Mouse (Mus musculus): ENCODE results near the gene Ppdpf. TPM values are rescaled to one million over a fixed set of nuclear protein-coding genes. Genes with fewer than 3 reads are reported as not detected.

Gene Ppdpf
- polyA plus RNA-seq, 1 experiment from 2014 or later = 402 TPM

GRCm38 (mm10) chr2:181234680-181235079 is 47.6 kb downstream of the Ppdpf start:
- DNase-seq (ENCODE audit: low spot score) = no peak
- no peaks in the 10 kb centered on the region for H3K36me3 ChIP-seq (ENCODE audit: control insufficient read depth, insufficient read depth, low read length)
- H3K4me1 ChIP-seq (ENCODE audit: control insufficient read depth, insufficient read depth, low read length) = no peaks in the 10 kb centered on the region
- H3K4me2 ChIP-seq (ENCODE audit: low read depth) = no peak overlapping the region
- no peak for ATAC-seq (ENCODE audit: insufficient read depth, low FRiP score, low TSS enrichment)
- H3K9ac ChIP-seq (ENCODE audit: low read length) = no peak overlapping the region
- WGBS = 91% methylated on average over 11 of the region's 11 CpGs
- no peaks in the 10 kb centered on the region for H3K27me3 ChIP-seq (ENCODE audit: control insufficient read depth, insufficient read depth, low read length)
- H3K4me3 ChIP-seq (ENCODE audit: low read depth, low read length) = no peak overlapping the region
- H3K27ac ChIP-seq (ENCODE audit: low read depth, low read length) = no peak overlapping the region
- no peaks in the 10 kb centered on the region for H3K9me3 ChIP-seq (ENCODE audit: control insufficient read depth, low read length)

DNA sequence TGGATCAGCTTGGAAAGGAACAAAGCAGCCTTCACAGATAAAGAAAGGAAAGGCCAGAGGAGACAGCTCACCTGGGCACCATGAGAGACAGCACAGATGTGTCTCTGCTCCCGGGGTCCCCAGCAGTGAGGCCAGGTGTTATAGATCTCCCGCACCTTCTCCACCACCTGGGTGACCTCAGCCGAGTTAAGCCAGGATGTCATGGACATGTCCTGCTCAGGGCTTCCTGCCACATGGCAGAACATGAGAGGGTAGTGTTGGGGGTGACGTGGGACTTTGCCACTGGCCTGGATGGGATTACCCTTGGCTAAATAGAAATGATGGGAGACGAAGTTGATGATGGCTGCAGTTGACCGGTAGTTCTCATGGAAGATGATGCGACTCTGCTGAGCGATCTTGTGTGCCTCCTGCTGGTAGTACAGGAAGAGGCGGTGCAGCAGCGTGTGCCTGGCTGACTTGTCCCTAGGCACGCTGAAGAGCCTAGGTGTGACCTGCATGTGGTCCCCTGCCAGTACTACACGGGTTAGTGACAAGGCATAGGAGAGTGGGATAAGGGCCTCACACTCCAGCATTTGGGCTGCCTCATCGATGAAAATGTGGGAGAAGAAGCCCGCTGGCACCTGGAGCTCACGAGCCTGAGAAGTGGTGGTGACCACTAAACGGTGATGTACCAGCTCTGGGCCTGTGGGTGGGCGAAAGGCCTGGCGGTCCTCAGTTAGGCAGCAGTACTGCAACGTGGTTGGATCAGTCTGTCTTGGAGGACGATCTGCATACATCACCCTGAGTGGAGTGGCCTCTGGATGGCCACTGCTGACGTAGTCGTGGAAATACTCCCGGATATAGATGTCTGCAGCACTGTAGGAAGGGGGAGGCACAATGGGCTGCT is 48.9 kb downstream of the Ppdpf start:
- Histone ChIP-seq H3K4me3 (ENCODE audit: low read depth, low read length) (no peak overlapping the region), H3K27ac (ENCODE audit: low read depth, low read length) (no peak overlapping the region), H3K9ac (ENCODE audit: low read length) (no peak overlapping the region), H3K27me3 (ENCODE audit: control insufficient read depth, insufficient read depth, low read length) (no peaks in the 10 kb centered on the region), H3K9me3 (ENCODE audit: control insufficient read depth, low read length) (no peaks in the 10 kb centered on the region), H3K4me2 (ENCODE audit: low read depth) (no peak overlapping the region), H3K4me1 (ENCODE audit: control insufficient read depth, insufficient read depth, low read length) (no peaks in the 10 kb centered on the region), H3K36me3 (ENCODE audit: control insufficient read depth, insufficient read depth, low read length) (no peaks in the 10 kb centered on the region)
- 84% methylated on average over 23 of the region's 23 CpGs for WGBS
- no peak for DNase-seq (ENCODE audit: low spot score)
- ATAC-seq (ENCODE audit: insufficient read depth, low FRiP score, low TSS enrichment) = no peak

- Histone ChIP-seq H3K27ac (ENCODE audit: low read depth, low read length) (no peak overlapping the region), H3K4me2 (ENCODE audit: low read depth) (no peak overlapping the region), H3K27me3 (ENCODE audit: control insufficient read depth, insufficient read depth, low read length) (no peaks in the 10 kb centered on the region), H3K4me1 (ENCODE audit: control insufficient read depth, insufficient read depth, low read length) (peaks cover 4% of the 10 kb centered on the region; the same call in 1 of the 2 replicates), H3K9me3 (ENCODE audit: control insufficient read depth, low read length) (no peaks in the 10 kb centered on the region), H3K4me3 (ENCODE audit: low read depth, low read length) (no peak overlapping the region), H3K9ac (ENCODE audit: low read length) (no peak overlapping the region), H3K36me3 (ENCODE audit: control insufficient read depth, insufficient read depth, low read length) (no peaks in the 10 kb centered on the region)
- ATAC-seq (ENCODE audit: insufficient read depth, low FRiP score, low TSS enrichment) (no peak), DNase-seq (ENCODE audit: low spot score) (no peak)
- WGBS = 91% methylated on average over 17 of the region's 17 CpGs
These were observed 50.4 kb downstream of the Ppdpf start for GRCm38 (mm10) chr2:181237251-181238014.

GRCm38 (mm10) chr2:181238091-181238610 is 51.1 kb downstream of the Ppdpf start:
- ATAC-seq (ENCODE audit: insufficient read depth, low FRiP score, low TSS enrichment) (no peak), DNase-seq (ENCODE audit: low spot score) (no peak)
- Histone ChIP-seq H3K4me2 (ENCODE audit: low read depth) (no peak overlapping the region), H3K36me3 (ENCODE audit: control insufficient read depth, insufficient read depth, low read length) (no peaks in the 10 kb centered on the region), H3K27me3 (ENCODE audit: control insufficient read depth, insufficient read depth, low read length) (no peaks in the 10 kb centered on the region), H3K4me3 (ENCODE audit: low read depth, low read length) (no peak overlapping the region), H3K27ac (ENCODE audit: low read depth, low read length) (no peak overlapping the region), H3K9me3 (ENCODE audit: control insufficient read depth, low read length) (no peaks in the 10 kb centered on the region), H3K9ac (ENCODE audit: low read length) (no peak overlapping the region), H3K4me1 (ENCODE audit: control insufficient read depth, insufficient read depth, low read length) (peaks cover 4% of the 10 kb centered on the region; the same call in 1 of the 2 replicates)
- WGBS = 79% methylated on average over 10 of the region's 10 CpGs

Other genes starting within 250 kb of the Ppdpf start
- gene Nkain4, start 232.5 kb upstream of the Ppdpf start, polyA plus RNA-seq (2014; fragmentation: Nextera tagmentation; extraction: Ambion mirVana) = 65.1 and 73.6 TPM in 2 replicates
- 60.2 and 61.4 TPM in 2 replicates for gene Arfgap1, start 220.0 kb upstream of the Ppdpf start, polyA plus RNA-seq (2014; fragmentation: Nextera tagmentation; extraction: Ambion mirVana)
- 1.0 and 2.1 TPM in 2 replicates for gene Col20a1, start 200.7 kb upstream of the Ppdpf start, polyA plus RNA-seq (2014; fragmentation: Nextera tagmentation; extraction: Ambion mirVana)
- gene Chrna4, start 143.7 kb upstream of the Ppdpf start, polyA plus RNA-seq (2014; fragmentation: Nextera tagmentation; extraction: Ambion mirVana) = 61.4 and 68.5 TPM in 2 replicates
- gene Kcnq2, start 51.9 kb upstream of the Ppdpf start, polyA plus RNA-seq (2014; fragmentation: Nextera tagmentation; extraction: Ambion mirVana) = 16.0 and 17.1 TPM in 2 replicates
- 0.92 and 0.93 TPM in 2 replicates for gene Eef1a2, start 30.2 kb upstream of the Ppdpf start, polyA plus RNA-seq (2014; fragmentation: Nextera tagmentation; extraction: Ambion mirVana)
- not detected in 2 replicates for gene Ptk6, start 15.5 kb downstream of the Ppdpf start, polyA plus RNA-seq (2014; fragmentation: Nextera tagmentation; extraction: Ambion mirVana)
- 0.12 TPM in 1 of 2 replicates, not detected in the other for gene Srms, start 25.9 kb downstream of the Ppdpf start, polyA plus RNA-seq (2014; fragmentation: Nextera tagmentation; extraction: Ambion mirVana)
- 0.28 TPM in 1 of 2 replicates, not detected in the other for gene Fndc11, start 32.8 kb downstream of the Ppdpf start, polyA plus RNA-seq (2014; fragmentation: Nextera tagmentation; extraction: Ambion mirVana)
- gene Helz2, start 54.8 kb downstream of the Ppdpf start, polyA plus RNA-seq (2014; fragmentation: Nextera tagmentation; extraction: Ambion mirVana) = 0.64 and 0.68 TPM in 2 replicates
- gene Gmeb2, start 100.8 kb downstream of the Ppdpf start, polyA plus RNA-seq (2014; fragmentation: Nextera tagmentation; extraction: Ambion mirVana) = 21.6 and 21.9 TPM in 2 replicates
- gene Stmn3, start 127.3 kb downstream of the Ppdpf start, polyA plus RNA-seq (2014; fragmentation: Nextera tagmentation; extraction: Ambion mirVana) = 391 and 430 TPM in 2 replicates
- 53.7 and 61.8 TPM in 2 replicates for gene Rtel1, start 132.5 kb downstream of the Ppdpf start, polyA plus RNA-seq (2014; fragmentation: Nextera tagmentation; extraction: Ambion mirVana)
- 44.5 and 46.4 TPM in 2 replicates for gene Zgpat, start 177.7 kb downstream of the Ppdpf start, polyA plus RNA-seq (2014; fragmentation: Nextera tagmentation; extraction: Ambion mirVana)
- gene Arfrp1, start 178.2 kb downstream of the Ppdpf start, polyA plus RNA-seq (2014; fragmentation: Nextera tagmentation; extraction: Ambion mirVana) = 63.3 and 69.8 TPM in 2 replicates
- gene Lime1, start 192.8 kb downstream of the Ppdpf start, polyA plus RNA-seq (2014; fragmentation: Nextera tagmentation; extraction: Ambion mirVana) = 23.9 and 24.2 TPM in 2 replicates